Mouse (Mus musculus): ENCODE data around the gene Tgfbi.

Gene Tgfbi

GRCm38 (mm10) chr13:56597831-56598612, 11.3 kb upstream of the Tgfbi start:
- DNase-seq (ENCODE audit: low spot score) = peak; percentile 58

GRCm38 (mm10) chr13:56599511-56599910, 9.8 kb upstream of the Tgfbi start:
- DNase-seq (ENCODE audit: low spot score) = no peak

DNA sequence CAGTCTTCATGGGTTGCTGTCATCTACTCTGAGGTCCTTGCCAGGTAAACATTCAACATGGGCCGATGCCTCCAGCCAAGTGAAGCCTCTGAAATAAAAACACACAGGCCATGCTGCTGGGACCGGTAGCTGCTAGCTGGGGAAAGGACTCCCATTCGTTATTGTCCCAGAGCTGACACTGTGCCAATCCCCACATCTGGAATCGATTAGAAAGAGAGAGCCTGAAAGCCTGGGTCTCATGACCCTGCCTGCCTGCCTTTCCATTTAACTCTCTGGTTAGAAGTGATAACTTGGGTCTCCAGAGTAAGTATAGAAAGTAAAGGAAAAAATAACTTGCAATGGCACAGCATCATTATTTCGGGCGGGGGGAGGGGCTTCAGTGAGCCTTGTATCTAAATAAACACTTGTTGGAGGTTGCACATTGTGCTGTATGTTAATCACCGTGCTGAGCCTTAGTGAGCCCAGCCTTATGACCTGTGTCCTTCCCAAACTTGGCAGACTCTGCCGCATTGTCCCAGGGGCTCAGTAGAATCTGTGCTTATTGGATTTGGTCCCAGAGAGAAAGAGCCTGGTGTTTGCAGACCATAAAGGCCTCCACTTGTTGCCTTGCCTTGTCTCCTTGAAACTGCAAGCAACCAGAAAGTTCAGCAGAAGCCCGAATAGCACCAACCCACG, 9.0 kb upstream of the Tgfbi start:
- peak; percentile 78 for DNase-seq (ENCODE audit: low spot score)

GRCm38 (mm10) chr13:56601199-56601598, 8.1 kb upstream of the Tgfbi start:
- DNase-seq (ENCODE audit: low spot score) = no peak

DNA sequence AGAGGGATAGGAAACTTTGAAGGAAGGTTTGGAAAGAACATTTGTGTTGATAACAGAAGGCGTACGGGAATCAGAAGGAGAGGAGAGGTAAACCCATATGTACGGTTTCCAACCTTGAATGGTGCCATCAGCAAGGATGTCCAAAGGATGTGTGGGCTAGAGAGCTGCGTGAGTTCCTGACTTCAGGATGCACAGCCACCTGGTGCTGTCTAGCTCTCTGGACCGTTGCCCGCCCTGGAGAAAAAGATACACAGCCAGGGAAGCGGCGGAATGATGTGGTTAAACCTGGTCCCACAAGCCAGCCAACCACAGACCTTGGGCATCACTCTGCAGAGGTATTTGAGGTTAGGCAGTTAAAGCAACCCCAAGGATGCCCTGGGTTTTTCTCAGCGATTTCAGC, 3.8 kb upstream of the Tgfbi start:
- DNase-seq (ENCODE audit: low spot score) = no peak

GRCm38 (mm10) chr13:56606724-56607123, 2.6 kb upstream of the Tgfbi start:
- no peak for DNase-seq (ENCODE audit: low spot score)

- no peak for DNase-seq (ENCODE audit: low spot score)
These were observed 2.1 kb upstream of the Tgfbi start for GRCm38 (mm10) chr13:56607225-56607624.

- no peak for DNase-seq (ENCODE audit: low spot score)
These were observed 1.5 kb upstream of the Tgfbi start for GRCm38 (mm10) chr13:56607846-56608245.

GRCm38 (mm10) chr13:56611129-56611528, 1.8 kb downstream of the Tgfbi start:
- DNase-seq (ENCODE audit: low spot score) = no peak

DNA sequence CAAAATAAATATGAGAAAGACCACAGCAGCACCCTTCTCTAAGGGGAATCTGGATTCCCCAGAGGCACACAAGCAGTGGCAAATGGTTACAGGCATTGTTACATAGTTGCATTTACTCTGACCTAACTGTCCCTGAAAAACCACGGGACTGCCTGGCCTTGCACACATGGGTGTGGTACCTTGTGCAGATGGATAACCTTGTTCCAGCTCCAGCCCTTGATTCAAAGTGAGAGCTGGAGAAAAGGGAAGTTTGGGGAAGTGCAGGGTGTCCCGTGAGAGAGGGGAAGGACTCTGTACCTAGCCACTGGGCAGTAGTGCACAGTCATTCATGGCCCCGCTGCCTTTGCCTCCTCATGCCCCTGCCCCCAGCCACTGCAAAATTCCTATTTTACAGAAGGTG, 2.4 kb downstream of the Tgfbi start:
- no peak for DNase-seq (ENCODE audit: low spot score)

- DNase-seq (ENCODE audit: low spot score) = no peak
These were observed 3.0 kb downstream of the Tgfbi start for GRCm38 (mm10) chr13:56612331-56612730.

DNA sequence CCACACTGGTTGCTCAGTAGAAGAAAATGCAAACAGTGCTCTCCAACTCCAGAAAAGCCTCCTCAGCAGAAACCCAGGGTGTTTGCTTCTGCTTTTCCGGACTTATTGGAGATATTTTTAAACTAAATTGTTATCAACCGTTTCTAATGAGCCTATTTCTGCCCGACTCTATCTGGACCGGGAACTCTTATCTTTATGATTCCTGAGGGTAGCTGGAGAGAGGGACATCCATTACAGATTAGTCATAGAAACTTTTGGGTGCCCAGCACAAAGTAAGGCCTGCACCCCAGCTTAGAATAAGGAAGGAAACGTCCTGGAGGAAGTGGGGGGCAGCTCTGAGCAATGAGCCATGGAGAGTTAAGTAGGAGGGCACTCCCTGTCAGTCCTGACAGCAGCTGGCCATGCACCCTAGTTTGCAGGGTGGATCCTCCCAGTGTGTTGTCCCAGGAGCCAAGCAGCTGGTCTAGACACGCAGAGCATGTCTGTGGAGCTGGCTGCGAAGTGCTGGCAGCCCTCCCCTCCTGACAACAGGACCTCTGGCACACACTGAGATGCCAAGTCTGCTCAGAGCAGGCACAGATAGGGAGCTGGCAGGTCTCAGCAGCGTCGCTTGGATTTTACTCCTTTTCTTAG, 4.2 kb downstream of the Tgfbi start:
- DNase-seq (ENCODE audit: low spot score) = no peak

- DNase-seq (ENCODE audit: low spot score) = no peak
These were observed 5.4 kb downstream of the Tgfbi start for GRCm38 (mm10) chr13:56614768-56615167.

DNA sequence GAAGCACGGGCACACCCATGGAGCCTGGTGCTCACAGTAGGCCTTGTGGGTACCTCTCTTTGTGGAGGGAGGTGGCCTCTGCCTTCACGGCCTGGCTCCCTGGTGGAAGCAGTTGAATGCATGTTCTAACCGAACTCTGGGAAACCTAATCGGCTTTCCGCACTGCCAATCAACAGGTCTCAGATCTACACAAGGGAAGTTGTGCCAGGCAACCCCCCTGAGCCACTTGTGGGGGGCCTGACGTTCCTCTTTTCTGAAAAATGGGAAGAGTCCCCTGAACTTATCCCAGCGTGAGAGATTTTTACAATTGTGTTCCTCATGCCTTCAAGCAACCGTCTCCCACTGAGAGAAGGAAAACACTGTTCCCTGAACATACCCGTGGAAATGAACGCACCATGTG, 5.9 kb downstream of the Tgfbi start:
- DNase-seq (ENCODE audit: low spot score) = no peak

DNA sequence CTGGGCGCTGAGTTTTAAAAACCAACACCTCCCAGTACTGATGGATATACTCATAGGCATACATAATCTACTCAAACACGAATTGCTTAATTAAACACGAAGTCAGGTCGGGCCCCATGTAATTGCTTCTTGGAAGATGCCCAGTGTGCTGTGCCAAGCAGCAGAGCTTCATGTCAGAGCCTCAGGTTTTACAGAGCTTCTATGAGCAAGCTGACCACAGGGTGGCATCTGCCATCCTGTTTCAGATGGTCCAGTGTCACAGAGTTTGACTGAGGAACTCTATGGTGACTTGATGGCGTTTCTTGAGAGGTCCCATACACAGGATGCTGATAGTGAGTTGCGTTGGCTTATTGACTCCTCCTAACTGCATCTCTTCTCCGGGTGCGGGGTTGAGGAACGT, 6.5 kb downstream of the Tgfbi start:
- DNase-seq (ENCODE audit: low spot score) = no peak

DNA sequence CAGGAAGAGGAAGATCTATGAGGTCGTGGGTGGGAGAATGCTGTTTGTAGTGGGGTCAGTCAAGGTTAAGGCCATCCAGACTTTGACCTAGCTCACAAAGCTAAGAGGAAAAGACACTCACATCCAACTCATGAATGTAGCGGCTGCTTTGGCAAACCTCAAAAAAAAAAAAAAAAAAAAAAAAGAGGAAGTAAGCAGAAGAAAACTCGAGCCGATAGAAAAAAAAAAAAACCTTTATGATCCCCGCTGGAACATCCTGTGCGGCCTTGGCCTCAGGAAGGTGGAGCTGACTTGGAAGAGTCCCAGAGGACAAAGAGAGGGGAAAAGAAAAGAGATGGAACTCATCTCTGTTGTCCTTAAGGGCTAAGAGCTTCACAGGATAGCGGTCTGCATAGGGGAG, 7.1 kb downstream of the Tgfbi start:
- DNase-seq (ENCODE audit: low spot score) = no peak

DNA sequence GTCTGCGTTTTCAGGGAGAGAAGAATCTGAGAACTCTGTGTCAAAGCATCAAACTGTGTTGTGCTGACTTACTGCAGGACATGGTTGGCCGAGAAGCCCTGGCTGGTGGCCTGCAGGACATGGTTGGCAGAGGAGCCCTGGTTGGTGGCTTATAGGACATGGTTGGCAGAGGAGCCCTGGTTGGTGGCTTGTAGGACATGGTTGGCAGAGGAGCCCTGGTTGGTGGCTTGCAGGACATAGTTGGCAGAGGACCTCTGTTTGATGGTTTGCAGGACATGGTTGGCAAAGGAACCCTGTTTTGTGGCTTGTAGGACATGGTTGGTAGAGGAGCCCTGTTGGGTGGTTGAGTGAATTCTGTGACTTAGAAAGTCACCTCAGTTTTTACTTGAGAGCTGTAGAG, 7.9 kb downstream of the Tgfbi start:
- DNase-seq (ENCODE audit: low spot score) = no peak

DNA sequence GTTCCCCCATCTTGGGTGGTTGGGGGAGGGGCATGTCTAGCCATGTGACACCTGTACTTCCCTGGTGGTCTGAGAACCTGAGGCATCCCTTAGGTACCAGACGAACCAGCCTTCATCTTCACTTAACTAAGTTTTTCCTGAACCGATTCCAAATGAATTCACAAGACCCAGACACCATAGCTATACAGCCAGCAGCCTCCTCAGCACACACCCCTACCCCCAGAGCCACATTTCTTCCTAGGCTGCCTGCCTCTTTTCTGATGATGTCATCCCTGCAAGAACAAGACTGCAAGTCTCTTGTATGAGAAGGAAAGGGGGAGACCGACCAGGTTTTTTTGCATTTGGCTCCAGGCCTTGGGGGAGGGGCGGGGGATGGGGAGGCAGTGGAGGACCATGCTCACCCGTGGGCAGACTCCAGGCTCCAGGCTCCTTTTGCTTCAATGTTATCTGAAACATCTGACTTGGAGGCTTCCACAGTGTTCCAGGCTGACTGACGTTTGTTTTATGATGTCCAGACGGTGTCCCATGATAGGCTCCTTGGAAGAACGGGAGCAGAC, 13.0 kb downstream of the Tgfbi start:
- no peak for DNase-seq (ENCODE audit: low spot score)

GRCm38 (mm10) chr13:56626524-56626923, 17.2 kb downstream of the Tgfbi start:
- no peak for DNase-seq (ENCODE audit: low spot score)

DNA sequence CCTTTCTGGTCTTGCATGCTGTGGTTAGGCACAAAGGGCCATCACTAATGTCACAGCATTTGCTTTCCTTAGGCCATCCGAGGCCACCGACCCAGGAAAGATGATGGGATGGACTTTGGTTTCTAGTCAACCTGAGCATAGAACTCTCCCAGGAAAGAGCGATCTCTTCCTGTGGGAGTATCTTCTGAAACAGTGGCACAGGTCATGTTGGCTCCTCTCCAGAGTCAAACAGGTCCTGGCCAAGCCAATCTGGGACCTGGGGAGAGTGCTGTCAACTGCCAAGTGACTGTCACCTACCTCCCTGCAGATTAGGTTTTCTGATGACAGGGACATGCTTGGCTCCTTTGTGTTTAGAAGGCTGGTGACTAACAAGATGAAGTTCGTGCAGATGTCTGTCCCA, 20.8 kb downstream of the Tgfbi start:
- no peak for DNase-seq (ENCODE audit: low spot score)

- no peak for DNase-seq (ENCODE audit: low spot score)
These were observed 21.2 kb downstream of the Tgfbi start for GRCm38 (mm10) chr13:56630552-56630951.

GRCm38 (mm10) chr13:56631332-56631731, 22.0 kb downstream of the Tgfbi start:
- DNase-seq (ENCODE audit: low spot score) = no peak

DNA sequence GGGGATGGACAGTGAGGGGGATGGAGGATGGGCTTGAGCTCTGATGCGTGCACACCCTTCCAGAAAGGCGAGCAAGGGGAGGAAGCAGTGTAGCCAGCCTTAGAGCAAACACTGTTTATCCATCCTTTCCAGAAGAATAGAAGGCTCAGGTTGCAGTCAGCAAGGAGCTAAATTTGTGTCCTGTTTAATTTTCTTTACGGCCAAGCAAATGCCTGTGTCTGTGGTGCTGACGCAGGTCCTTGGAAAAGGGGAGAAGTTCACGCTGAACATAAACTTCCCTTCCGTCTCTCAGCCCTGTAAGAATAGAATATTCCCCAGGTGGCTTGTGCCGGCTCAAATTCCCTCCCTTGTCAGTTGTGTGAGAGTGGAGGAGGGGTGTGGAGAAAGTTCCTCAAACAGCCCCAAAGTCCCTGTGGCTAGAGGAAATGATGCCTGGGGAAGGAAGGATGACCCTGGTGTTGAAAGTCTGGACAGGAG, 24.9 kb downstream of the Tgfbi start:
- DNase-seq (ENCODE audit: low spot score) = no peak
